Mouse (Mus musculus) thymus, postnatal 4 days (tissue): ENCODE measurements around the gene F3.
"Not testable (repeated sequence)": the region's sequence is repeated elsewhere in the genome, so short reads cannot be mapped to it uniquely, and the experiment has no call there.

Experiments used
- DNase-seq: peaks from one replicate; pipeline ENCODE4 v3.0.0; 2021

The F3 gene

DNA sequence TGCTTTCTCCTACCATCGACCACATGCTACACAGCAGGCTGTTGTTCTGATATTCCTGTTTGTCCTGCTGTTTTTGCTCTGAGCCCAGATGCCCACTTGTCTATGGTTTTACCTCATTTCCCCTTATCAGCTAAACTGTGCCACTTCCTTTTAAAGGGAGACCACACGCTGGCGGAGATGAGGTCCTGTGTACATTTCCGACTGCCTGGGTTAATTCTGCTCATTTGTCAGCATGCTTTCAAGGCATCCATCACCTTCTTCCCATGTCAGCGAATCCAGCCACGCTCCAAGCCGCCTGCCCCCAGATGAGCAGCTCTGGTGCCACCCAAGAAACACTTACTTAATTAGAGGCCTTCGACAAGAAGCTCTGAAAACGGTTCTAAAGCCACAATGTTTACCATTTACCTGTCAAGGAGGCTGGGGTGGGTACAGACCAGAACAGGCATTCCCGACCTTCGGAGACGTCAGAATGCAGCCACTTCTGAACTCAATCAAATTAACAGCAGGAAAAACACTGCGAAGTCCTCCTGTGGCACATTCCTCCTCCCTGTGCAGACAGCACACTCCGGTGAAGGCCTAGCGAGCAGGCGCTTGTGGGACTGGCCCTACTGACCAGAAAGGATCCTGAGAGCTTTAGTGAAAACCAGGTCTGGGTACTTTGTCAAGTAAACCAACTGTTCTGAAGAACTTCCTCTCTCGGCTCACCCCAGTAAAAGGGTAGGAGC lies 16.3 kb downstream of the F3 start:
- no peak for DNase-seq

DNA sequence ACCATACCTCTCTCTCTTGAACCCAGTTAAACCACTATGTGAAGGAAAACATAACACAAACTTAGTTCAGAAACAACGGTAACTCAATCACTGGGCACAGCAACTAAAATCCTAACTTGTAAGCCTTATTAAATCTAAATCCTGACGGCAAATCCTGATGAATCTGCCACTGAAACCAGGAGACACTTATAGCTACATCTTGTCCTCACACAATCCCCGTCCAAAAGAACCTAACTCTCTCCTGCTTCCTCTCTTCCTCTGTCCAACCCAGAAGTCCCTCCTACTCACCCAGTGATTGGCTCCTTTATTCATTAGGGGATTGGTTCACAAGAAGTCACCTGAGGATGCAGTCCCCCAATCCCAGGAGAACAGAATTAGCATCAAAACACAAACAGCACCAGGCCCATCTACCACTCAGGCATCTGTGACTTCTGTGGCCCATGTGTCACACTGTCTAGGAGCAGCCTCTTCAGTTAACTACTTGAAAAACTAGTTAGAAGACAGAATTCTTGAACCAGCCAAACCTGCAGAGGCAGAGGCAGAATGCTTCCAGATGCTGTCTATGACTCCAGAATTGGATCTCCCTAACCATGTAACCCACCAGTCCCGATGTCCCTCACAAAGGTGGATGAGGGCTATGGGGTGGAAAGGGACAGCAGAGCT lies 18.0 kb downstream of the F3 start:
- not testable (repeated sequence) for DNase-seq

DNA sequence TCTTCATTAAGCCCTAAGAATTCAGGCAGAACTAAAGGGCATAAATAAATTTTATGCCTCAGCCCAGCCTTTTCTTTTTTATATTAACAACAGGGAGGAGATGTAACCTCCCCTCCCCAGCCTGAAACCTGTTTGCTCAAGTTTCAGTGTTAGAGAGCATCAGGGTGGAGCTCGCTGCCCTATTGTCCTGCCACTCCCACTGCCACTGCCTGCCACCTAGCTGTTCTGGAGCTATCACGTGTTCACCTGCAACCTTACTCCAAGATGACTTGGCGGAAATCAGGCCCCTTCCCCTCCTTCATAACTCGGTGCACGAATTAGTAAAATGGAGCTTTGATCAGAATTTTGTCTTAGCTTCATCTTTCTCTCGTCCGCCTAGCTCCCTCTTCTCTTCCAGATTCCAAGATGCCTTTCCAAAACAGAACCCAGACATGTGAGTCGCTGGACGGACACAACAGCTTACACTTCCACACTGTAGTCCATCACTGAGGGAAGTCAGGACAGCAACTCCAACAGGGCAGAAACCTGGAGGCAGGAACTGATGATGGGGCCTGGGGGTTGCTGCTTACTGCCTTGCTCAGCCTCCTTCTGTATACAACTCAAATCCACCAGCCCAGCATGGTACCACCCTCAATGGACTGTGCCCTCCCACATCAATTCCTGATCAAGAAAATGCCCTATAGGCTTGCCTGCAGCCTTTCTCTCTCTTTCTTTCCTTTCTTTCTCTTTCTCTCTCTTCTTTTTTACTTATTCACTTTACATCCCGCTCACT lies 31.2 kb downstream of the F3 start:
- DNase-seq, result not testable (repeated sequence)

DNA sequence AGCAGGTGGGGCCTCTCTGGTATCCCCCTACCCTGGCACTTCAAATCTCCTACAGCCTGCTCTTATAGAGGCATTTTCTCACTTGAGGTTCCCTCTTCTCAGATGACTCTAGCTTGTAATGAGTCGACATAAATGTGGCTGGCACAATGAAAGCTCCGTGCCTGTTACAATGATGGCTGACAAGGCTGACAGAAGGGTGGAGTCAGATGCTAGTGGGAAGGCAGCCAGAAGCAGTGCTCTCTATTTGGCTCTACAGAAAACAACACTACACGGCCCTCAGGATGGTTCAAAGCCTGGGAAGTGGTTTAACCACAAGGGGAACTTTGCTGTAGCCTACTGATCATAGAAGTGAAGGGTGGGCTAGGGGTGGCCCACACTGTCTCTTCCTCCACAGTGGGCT lies 31.8 kb downstream of the F3 start:
- DNase-seq, result no peak

DNA sequence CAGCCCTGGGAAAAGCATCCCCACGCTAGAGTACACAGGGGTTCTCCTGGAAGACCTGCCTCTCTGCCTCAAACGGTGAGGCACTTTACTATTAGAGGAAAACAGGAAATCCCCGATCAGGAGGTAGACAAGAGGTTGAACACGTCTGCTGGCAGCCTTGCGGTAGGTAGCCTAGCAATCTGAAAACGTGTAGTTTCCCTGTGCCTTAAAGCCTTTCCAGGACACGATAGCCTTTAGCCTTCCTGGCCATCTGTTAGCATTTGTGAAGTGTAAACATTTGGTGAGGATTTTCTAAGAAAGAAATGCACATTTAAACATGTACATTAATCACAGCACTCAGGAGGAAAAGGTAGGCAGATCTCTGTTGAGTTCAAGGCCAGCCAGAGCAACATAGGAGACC lies 35.0 kb downstream of the F3 start:
- DNase-seq, result no peak

DNA sequence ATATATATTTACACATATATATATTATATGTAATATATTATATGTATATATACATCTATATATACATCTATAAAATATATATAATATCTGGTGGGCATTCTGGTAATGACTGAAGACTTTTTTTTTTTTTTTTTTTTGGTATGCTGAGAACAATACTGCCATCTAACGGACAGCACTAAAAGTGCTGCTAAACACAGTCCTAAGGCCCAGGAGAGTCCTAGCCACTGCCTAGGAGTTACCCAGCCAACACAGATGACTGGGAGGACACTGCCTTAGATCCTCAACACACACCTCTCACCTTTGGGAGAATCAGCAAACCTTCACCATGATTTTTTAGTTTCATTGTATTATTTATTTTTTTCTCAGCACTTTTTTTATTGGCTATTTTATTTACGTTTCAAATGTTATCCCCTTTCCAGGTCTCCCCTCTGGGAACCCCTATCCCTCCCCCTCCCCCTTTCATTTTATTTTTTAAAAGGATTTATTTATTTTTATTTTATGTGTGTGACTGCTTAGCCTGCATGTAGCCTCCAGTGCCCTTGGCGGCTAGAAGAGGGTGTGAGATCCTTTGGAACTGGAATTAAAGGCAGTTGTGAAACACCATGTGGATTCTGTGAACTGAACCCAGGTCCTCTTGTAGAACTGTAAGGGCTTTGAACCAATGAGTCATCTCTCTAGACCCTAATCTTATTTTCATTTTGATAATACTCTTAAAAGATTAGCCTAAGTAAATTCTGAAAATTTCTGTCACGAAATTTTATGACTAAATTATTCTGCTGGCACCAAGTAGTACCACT lies 38.9 kb downstream of the F3 start:
- no peak for DNase-seq

DNA sequence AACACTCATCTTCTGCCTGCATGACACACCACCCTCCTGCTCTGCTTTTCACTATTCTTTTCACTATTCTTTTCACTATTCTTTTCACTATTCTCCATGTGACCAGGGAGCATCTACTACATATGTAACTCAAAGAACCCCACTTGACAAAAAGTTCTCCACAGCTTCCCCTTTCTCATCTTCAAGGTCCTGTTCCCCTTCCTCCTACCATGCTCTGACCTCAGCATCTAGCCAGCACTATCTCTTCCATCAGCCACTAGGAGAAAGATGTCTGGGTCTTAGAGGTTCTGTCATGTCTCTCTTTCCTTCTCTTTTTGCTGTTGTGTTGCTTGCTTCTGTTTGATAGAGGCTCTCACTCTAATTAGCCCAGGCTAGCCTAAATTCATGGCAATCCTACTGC lies 42.7 kb downstream of the F3 start:
- no peak for DNase-seq

DNA sequence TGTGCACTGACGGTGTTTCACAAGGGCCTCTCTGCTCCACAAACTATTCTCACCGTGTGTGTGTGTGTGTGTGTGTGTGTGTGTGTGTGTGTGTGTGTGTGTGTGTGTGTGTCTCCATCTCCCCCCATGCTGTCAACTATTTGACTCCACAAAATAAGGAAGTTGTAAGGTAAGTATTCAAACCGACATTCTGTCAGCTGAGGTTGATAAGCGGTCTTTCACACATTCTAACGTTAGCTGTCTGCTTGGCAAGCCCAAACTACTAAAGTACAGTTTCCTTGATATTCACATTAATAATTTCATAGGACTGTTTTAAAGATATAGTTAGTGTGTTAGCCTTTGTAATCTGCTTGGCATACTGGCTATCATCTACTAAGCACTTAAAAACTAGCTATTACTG lies 43.5 kb downstream of the F3 start:
- DNase-seq, result no peak

DNA sequence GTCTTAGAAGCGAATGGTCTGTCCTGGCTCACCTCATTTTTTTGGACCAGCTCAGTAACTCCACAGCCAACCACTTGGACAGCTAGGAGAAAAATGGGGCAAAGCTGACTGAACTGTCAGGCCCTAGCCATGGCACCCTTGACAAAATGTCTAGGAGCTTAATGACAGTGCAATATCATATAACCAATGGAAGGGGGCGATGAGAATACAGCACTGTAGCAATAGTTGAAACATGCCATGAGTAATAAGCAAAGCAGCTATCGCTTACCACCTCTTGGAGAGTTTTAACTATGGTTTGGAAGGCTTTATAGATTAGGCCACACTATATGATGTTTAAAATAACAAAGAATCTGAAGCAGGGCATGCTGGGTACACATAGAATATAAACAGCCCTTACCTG lies 45.4 kb downstream of the F3 start:
- DNase-seq, result no peak

DNA sequence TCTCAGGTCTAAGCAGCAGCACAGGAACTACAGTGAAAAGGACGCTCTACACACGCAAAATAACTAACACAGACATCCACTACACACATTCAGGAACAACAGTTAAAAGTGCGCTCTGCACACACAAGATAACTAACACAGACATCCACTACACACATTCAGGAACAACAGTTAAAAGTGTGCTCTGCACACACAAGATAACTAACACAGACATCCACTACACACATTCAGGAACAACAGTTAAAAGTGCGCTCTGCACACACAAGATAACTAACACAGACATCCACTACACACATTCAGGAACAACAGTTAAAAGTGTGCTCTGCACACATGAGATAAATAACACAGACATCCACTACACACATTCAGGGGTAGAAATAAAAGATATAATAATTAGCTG lies 50.0 kb downstream of the F3 start:
- not testable (repeated sequence) for DNase-seq

DNA sequence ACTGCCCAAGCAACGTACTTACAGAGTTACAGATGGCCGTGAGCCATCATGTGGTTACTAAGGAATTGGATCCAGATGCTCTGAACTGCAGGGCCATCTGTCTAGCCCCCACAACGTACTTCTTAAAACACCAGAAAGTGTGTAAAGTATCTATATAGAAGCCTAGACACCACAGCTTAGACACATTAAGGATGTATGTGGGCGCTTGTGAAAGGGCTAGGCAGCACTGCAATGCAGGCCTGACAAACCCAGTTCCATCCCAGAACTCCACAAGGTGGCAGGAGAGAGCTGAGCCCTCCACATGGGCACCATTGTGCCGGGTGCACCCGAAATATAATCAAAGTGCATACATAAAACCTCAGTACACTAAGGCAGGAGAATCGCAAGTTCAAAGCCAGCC lies 54.6 kb downstream of the F3 start:
- peak; percentile 71 for DNase-seq

DNA sequence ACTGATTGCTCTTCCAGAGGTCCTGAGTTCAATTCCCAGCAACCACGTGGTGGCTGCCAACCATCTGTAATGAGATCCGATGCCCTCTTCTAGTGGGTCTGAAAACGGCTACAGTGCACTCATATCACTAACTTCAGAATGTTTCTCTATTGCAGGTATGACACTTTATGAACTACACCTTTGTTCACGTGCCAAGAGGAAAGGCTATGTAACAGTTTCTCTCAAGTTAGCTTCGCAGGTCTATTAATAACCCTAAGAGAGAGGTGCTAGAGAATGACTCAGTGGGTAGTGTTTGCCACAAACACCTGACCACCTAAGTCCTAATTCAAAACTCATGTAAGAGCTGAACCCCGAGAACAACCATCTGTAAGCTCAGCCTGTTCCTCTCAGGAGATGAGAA lies 59.7 kb downstream of the F3 start:
- no peak for DNase-seq
